Mouse (Mus musculus): ENCODE results near the gene Rassf1. TPM values are rescaled to one million over a fixed set of nuclear protein-coding genes. Genes with fewer than 3 reads are reported as not detected.

The Rassf1 gene
- polyA plus RNA-seq, 1 experiment from 2014 or later, result 44.2 TPM

DNA sequence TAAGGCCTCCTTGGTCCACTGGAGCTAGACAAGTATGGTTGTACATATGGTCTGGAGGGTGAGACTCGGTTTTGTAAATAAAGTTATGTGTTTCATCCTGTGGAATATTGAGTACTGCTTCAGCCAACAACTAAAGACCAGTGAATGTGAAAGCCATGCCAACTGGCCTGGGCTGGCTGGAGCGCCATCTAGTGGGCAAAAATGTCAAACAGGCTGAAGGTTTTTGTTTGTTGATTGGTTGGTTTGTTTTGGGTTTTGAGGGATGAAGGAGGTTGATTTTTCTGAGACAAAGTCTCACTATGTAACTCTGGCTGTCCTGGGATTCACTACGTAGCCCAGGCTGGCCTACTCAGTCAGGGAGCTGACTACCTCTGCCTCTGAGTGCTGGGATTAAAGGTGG is 5.8 kb upstream of the Rassf1 start:
- 7% methylated on average over 3 of the region's 3 CpGs for WGBS
- no peak overlapping the region for H3K27ac ChIP-seq (replicated peaks)
- peaks cover 4% of the 10 kb centered on the region; the same call in 1 of the 2 replicates for H3K36me3 ChIP-seq (ENCODE audit: control insufficient read depth, insufficient read depth, low read length)
- TF ChIP-seq EP300 (optimal IDR thresholded peaks at IDR 0.05), result no peak
- peak; percentile 96 for TF ChIP-seq CTCF (IDR thresholded peaks at IDR 0.05; ENCODE audit: low read depth)
- no peak overlapping the region for H3K4me3 ChIP-seq (ENCODE audit: low read depth, low read length)
- H3K4me2 ChIP-seq (replicated peaks; ENCODE audit: low read depth), result no peak overlapping the region
- 0 out of 2 replicates have a peak, but pooled peaks cover 2% of the 10 kb centered on the region for H3K4me1 ChIP-seq (replicated peaks; ENCODE audit: control insufficient read depth, insufficient read depth)
- peak; percentile 79 for DNase-seq (ENCODE audit: low spot score)
- H3K9me3 ChIP-seq (ENCODE audit: control insufficient read depth, low read length), result no peaks in the 10 kb centered on the region
- no peak overlapping the region for H3K9ac ChIP-seq (ENCODE audit: low read length)
- no peak for ATAC-seq (ENCODE audit: low FRiP score, low TSS enrichment)
- H3K27me3 ChIP-seq (ENCODE audit: control insufficient read depth, insufficient read depth, low read length), result no peaks in the 10 kb centered on the region

DNA sequence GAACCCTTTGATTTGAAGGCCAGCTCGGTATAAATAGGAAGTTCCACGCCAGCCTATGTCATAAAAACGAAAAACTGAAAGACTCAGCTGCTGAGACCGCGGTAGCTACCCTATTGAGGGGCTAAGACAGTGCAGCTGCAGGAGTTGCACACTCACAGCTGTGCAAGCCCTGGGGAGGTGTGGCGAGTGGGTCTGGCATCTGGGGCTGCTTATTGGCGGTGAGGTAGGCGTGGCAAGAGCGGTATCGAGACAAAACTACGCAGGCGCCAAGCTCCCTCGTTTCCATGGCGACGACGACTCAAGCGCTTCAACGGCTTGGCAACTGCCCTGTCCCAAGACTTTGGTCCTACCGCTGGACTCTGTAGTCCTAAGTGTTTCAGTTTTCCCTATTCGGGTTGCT is 4.3 kb upstream of the Rassf1 start, which contains the start of gene Zmynd10:
TSS of gene Zmynd10 (plus strand) at position 273 of the 400 bp plus-strand sequence.
- no peak within 1 kb of the TSS for H3K27ac ChIP-seq (replicated peaks)
- H3K27me3 ChIP-seq (ENCODE audit: control insufficient read depth, insufficient read depth, low read length), result no peaks in the 10 kb centered on the region
- TF ChIP-seq EP300 (optimal IDR thresholded peaks at IDR 0.05) (no peak), CTCF (IDR thresholded peaks at IDR 0.05; ENCODE audit: low read depth) (no peak)
- peak within 1 kb of the TSS; percentile 40 for H3K4me2 ChIP-seq (replicated peaks; ENCODE audit: low read depth)
- no peak within 1 kb of the TSS for H3K4me3 ChIP-seq (ENCODE audit: low read depth, low read length)
- ATAC-seq (ENCODE audit: low FRiP score, low TSS enrichment) (peak; percentile 47), DNase-seq (ENCODE audit: low spot score) (peak; percentile 93)
- H3K9me3 ChIP-seq (ENCODE audit: control insufficient read depth, low read length), result no peaks in the 10 kb centered on the region
- H3K4me1 ChIP-seq (replicated peaks; ENCODE audit: control insufficient read depth, insufficient read depth), result peaks cover 8% of the 10 kb centered on the region; the same call in 1 of the 2 replicates
- H3K36me3 ChIP-seq (ENCODE audit: control insufficient read depth, insufficient read depth, low read length), result peaks cover 4% of the 10 kb centered on the region; the same call in 1 of the 2 replicates
- H3K9ac ChIP-seq (ENCODE audit: low read length), result no peak within 1 kb of the TSS
- WGBS, result 3% methylated on average over 20 of the region's 20 CpGs

GRCm38 (mm10) chr9:107547957-107548356 is 3.4 kb upstream of the Rassf1 start:
- H3K9ac ChIP-seq (ENCODE audit: low read length), result no peak overlapping the region
- no peak overlapping the region for H3K27ac ChIP-seq (replicated peaks)
- no peak overlapping the region for H3K4me3 ChIP-seq (ENCODE audit: low read depth, low read length)
- TF ChIP-seq CTCF (IDR thresholded peaks at IDR 0.05; ENCODE audit: low read depth) (no peak), EP300 (optimal IDR thresholded peaks at IDR 0.05) (no peak)
- DNase-seq (ENCODE audit: low spot score) (no peak), ATAC-seq (ENCODE audit: low FRiP score, low TSS enrichment) (no peak)
- no peak overlapping the region for H3K4me2 ChIP-seq (replicated peaks; ENCODE audit: low read depth)
- peaks cover 10% of the 10 kb centered on the region; the same call in 1 of the 2 replicates for H3K4me1 ChIP-seq (replicated peaks; ENCODE audit: control insufficient read depth, insufficient read depth)
- peaks cover 4% of the 10 kb centered on the region; the same call in 1 of the 2 replicates for H3K36me3 ChIP-seq (ENCODE audit: control insufficient read depth, insufficient read depth, low read length)
- no peaks in the 10 kb centered on the region for H3K9me3 ChIP-seq (ENCODE audit: control insufficient read depth, low read length)
- H3K27me3 ChIP-seq (ENCODE audit: control insufficient read depth, insufficient read depth, low read length), result no peaks in the 10 kb centered on the region
- 80% methylated on average over 5 of the region's 5 CpGs for whole genome bisulfite sequencing

GRCm38 (mm10) chr9:107548820-107549219 is 2.5 kb upstream of the Rassf1 start:
- no peak overlapping the region for H3K4me2 ChIP-seq (replicated peaks; ENCODE audit: low read depth)
- 91% methylated on average over 10 of the region's 10 CpGs for WGBS
- no peak overlapping the region for H3K4me3 ChIP-seq (ENCODE audit: low read depth, low read length)
- peaks cover 4% of the 10 kb centered on the region; the same call in 1 of the 2 replicates for H3K36me3 ChIP-seq (ENCODE audit: control insufficient read depth, insufficient read depth, low read length)
- no peaks in the 10 kb centered on the region for H3K9me3 ChIP-seq (ENCODE audit: control insufficient read depth, low read length)
- H3K27me3 ChIP-seq (ENCODE audit: control insufficient read depth, insufficient read depth, low read length), result no peaks in the 10 kb centered on the region
- H3K27ac ChIP-seq (replicated peaks), result no peak overlapping the region
- H3K9ac ChIP-seq (ENCODE audit: low read length), result no peak overlapping the region
- peaks cover 13% of the 10 kb centered on the region for H3K4me1 ChIP-seq (replicated peaks; ENCODE audit: control insufficient read depth, insufficient read depth)
- DNase-seq (ENCODE audit: low spot score) (no peak), ATAC-seq (ENCODE audit: low FRiP score, low TSS enrichment) (no peak)
- no peak for TF ChIP-seq EP300 (optimal IDR thresholded peaks at IDR 0.05)
- no peak for TF ChIP-seq CTCF (IDR thresholded peaks at IDR 0.05; ENCODE audit: low read depth)

GRCm38 (mm10) chr9:107549297-107550074 is 1.9 kb upstream of the Rassf1 start:
- Histone ChIP-seq H3K4me1 (replicated peaks; ENCODE audit: control insufficient read depth, insufficient read depth) (peaks cover 16% of the 10 kb centered on the region), H3K4me2 (replicated peaks; ENCODE audit: low read depth) (no peak overlapping the region), H3K36me3 (ENCODE audit: control insufficient read depth, insufficient read depth, low read length) (no peaks in the 10 kb centered on the region), H3K27me3 (ENCODE audit: control insufficient read depth, insufficient read depth, low read length) (no peaks in the 10 kb centered on the region), H3K9ac (ENCODE audit: low read length) (no peak overlapping the region), H3K9me3 (ENCODE audit: control insufficient read depth, low read length) (no peaks in the 10 kb centered on the region), H3K4me3 (ENCODE audit: low read depth, low read length) (no peak overlapping the region), H3K27ac (replicated peaks) (no peak overlapping the region)
- TF ChIP-seq CTCF (IDR thresholded peaks at IDR 0.05; ENCODE audit: low read depth) (no peak), EP300 (optimal IDR thresholded peaks at IDR 0.05) (no peak)
- no peak for DNase-seq (ENCODE audit: low spot score)
- 75% methylated on average over 20 of the region's 20 CpGs for WGBS
- no peak for ATAC-seq (ENCODE audit: low FRiP score, low TSS enrichment)
